Mouse (Mus musculus) testis, adult 10 weeks (tissue): ENCODE data around the gene Esam. TPM values are rescaled to one million over a fixed set of nuclear protein-coding genes. Genes with fewer than 3 reads are reported as not detected.

ENCODE experiments used
- polyA plus RNA-seq: library from polyadenylated mRNA; stranded (reverse); fragments of 350-450 nt; fragmentation: Illumina TruSeq; extraction: RNeasy Lipid Tissue Mini Kit (QIAGEN cat#74804); gene quantifications from one replicate; pipeline ENCODE4 v1.2.3, GENCODE M21; 2014; ENCODE audit warnings: low read depth, low replicate concordance

Esam gene
- 2.3 TPM for polyA plus RNA-seq

GRCm38 (mm10) chr9:37527396-37528224 lies at the start of gene Esam:
TSS of gene Esam (plus strand) at chr9:37528078.

GRCm38 (mm10) chr9:37488611-37489396 lies 39.1 kb upstream of the Esam start, which contains the start of gene Msantd2:
TSS of gene Msantd2 (plus strand) at chr9:37489319.

GRCm38 (mm10) chr9:37539170-37540025 lies 11.5 kb downstream of the Esam start, which contains the start of gene Vsig2:
TSS of gene Vsig2 (plus strand) at chr9:37539255.

GRCm38 (mm10) chr9:37552536-37553293 lies 24.8 kb downstream of the Esam start, which contains the start of gene Nrgn:
TSS of gene Nrgn (minus strand) at chr9:37552904.

GRCm38 (mm10) chr9:37554838-37555748 lies 27.2 kb downstream of the Esam start, which contains the start of gene Siae:
TSS of gene Siae (plus strand) at chr9:37555698.

Other genes starting within 250 kb of the Esam start
- gene Ccdc15, start 179.6 kb upstream of the Esam start, polyA plus RNA-seq = 35.5 TPM
- gene Hepacam, start 160.7 kb upstream of the Esam start, polyA plus RNA-seq = 5.7 TPM
- 0.11 TPM for gene Robo4, start 126.2 kb upstream of the Esam start, polyA plus RNA-seq
- not detected for gene Robo3, start 94.8 kb upstream of the Esam start, polyA plus RNA-seq
- gene Msantd2, start 38.8 kb upstream of the Esam start, polyA plus RNA-seq = 34.6 TPM
- not detected for gene Vsig2, start 11.2 kb downstream of the Esam start, polyA plus RNA-seq
- gene Nrgn, start 24.8 kb downstream of the Esam start, polyA plus RNA-seq = 0.20 TPM
- gene Siae, start 27.6 kb downstream of the Esam start, polyA plus RNA-seq = 14.4 TPM
- gene Spa17, start 85.6 kb downstream of the Esam start, polyA plus RNA-seq = 4,141 TPM
- gene Tbrg1, start 129.2 kb downstream of the Esam start, polyA plus RNA-seq = 57.5 TPM
- 0.91 TPM for gene Panx3, start 141.2 kb downstream of the Esam start, polyA plus RNA-seq
- not detected for gene Olfr160, start 188.2 kb downstream of the Esam start, polyA plus RNA-seq
- 0.63 TPM for gene Olfr874, start 217.0 kb downstream of the Esam start, polyA plus RNA-seq
- gene Olfr875, start 243.8 kb downstream of the Esam start, polyA plus RNA-seq = 0.36 TPM